Comparison of ENCODE assay signal across 22 mouse cellular contexts in genomic region chr5:38658836-38659235, GRCm38 (mm10).
"Had no signal": no experiment of that assay in that cellular context is flagged by ENCODE, and none has a peak within 500 bp of the region (broad histone marks: within the 10 kb centered on the region; RNA-seq: fewer than 3 reads in every experiment).

No protein-coding gene starts in this region.

- H3K9me3 ChIP-seq: heart, embryonic 13.5 days; heart, embryonic 15.5 days; intestine, embryonic 15.5 days; limb, embryonic 13.5 days; limb, embryonic 15.5 days; liver, embryonic 12.5 days had no signal

- DNase-seq: gastrocnemius, postnatal 14 days; gastrocnemius, postnatal 36 days; heart, adult 11 months; heart, adult 2 months; heart, postnatal 14 days; heart, postnatal 36 days; kidney, adult 18-20 months; kidney, adult 8-10 months; kidney, postnatal 10 days; kidney, postnatal 25 days; kidney, postnatal 4 days; left cerebral cortex, postnatal 4 days had no signal

- H3K27ac ChIP-seq: heart, adult 2 months; heart, embryonic 13.5 days; heart, embryonic 15.5 days; hindbrain, embryonic 14.5 days; intestine, embryonic 15.5 days; layer of hippocampus, adult 2 months; left cerebral cortex, adult 2 months; limb, embryonic 13.5 days; limb, embryonic 15.5 days; liver, embryonic 12.5 days; liver, embryonic 14.5 days had no signal

- H3K9ac ChIP-seq: heart, embryonic 13.5 days; heart, embryonic 15.5 days; hindbrain, embryonic 14.5 days; intestine, embryonic 15.5 days; limb, embryonic 13.5 days; limb, embryonic 15.5 days; liver, embryonic 12.5 days; liver, embryonic 14.5 days had no signal

- H3K27me3 ChIP-seq: heart, embryonic 13.5 days; heart, embryonic 15.5 days; intestine, embryonic 15.5 days; limb, embryonic 13.5 days; limb, embryonic 15.5 days; liver, embryonic 12.5 days had no signal

- H3K4me1 ChIP-seq: heart, embryonic 13.5 days; heart, embryonic 15.5 days; intestine, embryonic 15.5 days; limb, embryonic 13.5 days; limb, embryonic 15.5 days; liver, embryonic 12.5 days had no signal

- H3K4me3 ChIP-seq: heart, adult 2 months; heart, embryonic 13.5 days; heart, embryonic 15.5 days; intestine, embryonic 15.5 days; layer of hippocampus, adult 2 months; left cerebral cortex, adult 2 months; limb, embryonic 13.5 days; limb, embryonic 15.5 days; liver, embryonic 12.5 days had no signal

- H3K36me3 ChIP-seq: heart, embryonic 13.5 days; heart, embryonic 15.5 days; intestine, embryonic 15.5 days; limb, embryonic 13.5 days; limb, embryonic 15.5 days; liver, embryonic 12.5 days had no signal
